Mouse (Mus musculus) embryo, embryonic 10 days (tissue): ENCODE results near the gene Prdx3.
"Not testable (repeated sequence)": the region's sequence is repeated elsewhere in the genome, so short reads cannot be mapped to it uniquely, and the experiment has no call there.

Source experiments
- DNase-seq: peaks from one replicate; pipeline ENCODE4 v3.0.0-alpha.2; 2015; ENCODE audit warnings: low spot score

Prdx3 gene

DNA sequence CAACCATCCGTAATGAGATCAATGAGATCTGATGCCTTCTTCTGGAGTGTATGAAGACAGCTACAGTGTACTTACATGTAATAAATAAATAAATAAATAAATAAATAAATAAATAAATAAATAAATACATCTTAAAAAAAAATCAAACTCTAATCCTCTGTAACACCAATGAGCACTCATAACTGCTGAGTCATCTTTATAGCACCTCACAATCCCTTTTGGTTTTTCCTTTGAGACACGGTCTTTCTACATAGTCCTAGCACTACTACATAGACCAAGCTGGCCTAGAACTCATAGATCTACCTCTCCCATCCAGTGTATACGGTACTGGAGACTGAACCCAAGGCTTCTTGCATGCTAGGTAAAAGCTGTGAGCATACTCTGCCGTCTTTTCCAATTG lies 8.2 kb downstream of the Prdx3 start:
- DNase-seq, result not testable (repeated sequence)

DNA sequence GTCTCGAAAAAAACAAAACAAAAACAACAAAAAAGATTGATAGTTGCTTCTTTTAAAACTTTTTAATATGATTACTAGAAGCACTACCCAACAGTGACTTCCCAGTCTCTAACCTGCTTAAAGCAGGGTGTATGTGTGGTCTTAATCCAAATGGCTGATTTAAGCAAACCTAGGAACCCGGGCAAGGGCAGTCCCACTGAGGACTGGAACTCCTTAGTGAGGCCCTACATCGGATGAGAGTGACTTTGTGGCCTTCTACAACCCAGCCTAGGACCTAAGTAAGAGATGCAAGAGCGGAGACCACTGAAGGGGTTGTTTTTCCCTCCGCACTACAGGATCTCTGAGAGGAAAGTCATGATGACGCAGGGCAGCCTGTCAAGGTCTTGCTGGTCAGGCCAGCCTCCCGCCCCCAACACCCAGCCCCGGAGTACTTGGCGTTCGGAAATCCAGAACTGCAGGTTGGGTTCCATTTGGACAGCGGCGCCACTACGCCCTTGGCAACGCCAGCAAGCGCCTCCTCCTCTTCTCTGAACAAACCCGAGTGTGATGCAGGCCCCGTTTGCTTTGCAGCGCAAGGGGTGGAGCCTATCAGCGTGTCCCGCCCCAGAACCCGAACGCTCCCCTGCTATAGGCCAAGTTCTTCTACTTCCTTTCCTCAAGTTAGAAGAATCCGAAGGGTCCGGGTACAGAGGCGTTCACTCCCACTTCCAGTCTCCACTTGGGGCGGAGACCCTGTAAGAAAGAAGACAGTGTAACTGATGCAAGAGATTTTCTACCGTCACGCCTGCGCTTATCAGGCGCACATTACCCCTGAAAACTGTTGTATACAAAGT lies 13.3 kb downstream of the Prdx3 start, which contains the start of gene Sfxn4:
Gene Sfxn4, minus strand, starts transcription at position 612 of the 833 bp plus-strand sequence.
- DNase-seq, result peak; percentile 94

DNA sequence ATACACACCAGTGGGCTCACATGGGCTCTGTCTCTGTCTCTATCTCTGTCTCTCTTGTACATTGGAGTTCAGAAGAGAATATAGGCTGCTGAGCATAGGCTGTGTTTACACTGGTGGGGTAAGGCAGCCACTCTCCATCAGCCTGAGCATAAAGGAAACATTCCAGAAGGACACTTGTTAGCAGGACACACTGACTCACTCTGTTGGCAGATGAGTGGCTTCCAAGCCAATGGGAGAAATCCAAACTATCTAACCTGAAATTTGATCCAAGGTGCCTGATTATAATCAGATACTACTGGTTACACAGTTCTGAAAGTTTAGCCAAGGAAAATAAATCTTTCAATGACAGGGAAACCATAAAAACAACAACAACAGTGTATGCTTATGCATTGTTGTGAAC lies 28.6 kb downstream of the Prdx3 start:
- no peak for DNase-seq

DNA sequence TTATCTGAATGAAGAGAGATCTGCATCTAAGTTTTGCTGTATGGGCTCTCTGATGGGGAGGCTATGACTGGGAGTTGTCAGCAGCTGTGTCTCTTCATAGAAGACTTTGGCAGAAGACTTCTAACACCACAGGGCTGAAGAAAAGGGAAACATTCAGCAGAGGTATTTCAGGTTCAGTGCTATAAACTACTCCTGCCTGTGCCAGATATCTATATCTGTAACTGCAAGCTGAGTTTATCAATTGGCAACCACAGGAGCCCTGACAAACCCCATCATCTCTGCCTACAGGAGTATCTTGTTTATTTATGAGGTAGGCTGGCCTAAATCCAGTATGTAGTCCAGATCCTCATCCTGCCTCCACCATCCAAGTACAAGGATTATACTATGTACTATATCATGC lies 31.0 kb downstream of the Prdx3 start:
- DNase-seq, result no peak

DNA sequence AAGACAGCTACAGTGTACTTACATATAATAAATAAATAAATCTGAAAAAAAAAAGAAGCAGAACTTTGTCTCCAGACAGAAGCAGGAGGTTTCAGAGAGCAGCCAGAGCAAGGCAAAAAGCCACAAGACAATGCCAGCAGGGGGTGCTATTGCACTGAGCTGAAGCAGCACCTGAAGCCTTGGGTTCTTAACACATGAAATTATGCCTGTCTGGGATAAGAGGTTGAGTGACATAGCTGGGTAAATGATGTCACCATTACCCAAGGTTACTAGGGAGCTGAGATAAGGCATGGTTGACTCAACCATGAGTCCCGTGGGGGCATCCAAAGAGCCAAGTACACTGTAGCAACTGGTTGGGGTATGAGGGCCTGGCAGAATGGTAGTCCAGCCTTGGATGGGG lies 36.6 kb downstream of the Prdx3 start:
- DNase-seq, result peak; percentile 83

DNA sequence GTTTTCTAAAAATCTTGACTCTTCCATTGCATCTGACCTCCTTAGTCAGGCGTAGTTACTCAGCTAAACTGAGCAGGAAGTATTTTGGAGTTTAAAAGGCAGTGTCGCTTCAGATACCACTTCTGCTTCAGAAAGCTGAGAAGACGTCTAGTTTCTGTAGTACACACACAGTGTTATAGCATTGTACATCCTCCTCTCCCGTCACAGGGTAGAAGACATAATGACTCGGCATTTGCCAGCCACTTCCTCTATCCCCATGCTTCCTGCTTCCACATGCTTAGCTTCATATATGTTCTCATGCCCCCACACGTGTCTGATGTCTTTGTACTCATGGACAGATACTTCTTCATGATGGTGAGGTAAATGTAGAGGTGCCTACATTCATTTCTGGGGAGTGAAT lies 55.7 kb downstream of the Prdx3 start:
- no peak for DNase-seq
